Mouse (Mus musculus) embryonic facial prominence, embryonic 15.5 days (tissue): ENCODE data around the gene Plcl1. TPM values are rescaled to one million over a fixed set of nuclear protein-coding genes. Genes with fewer than 3 reads are reported as not detected.

ENCODE experiments used
- ATAC-seq: fragments of 200-750 bp; cut with Nextera tagmentation; 2 replicates; pipeline ENCODE4 v1.8.0; 2017; ENCODE audit warnings: low read depth, moderate TSS enrichment; ENCODE audit not compliant: insufficient number of reproducible peaks, low FRiP score, low TSS enrichment
- H3K27ac ChIP-seq: fragments of 300-500 bp; sonication (generic); replicated peaks from 2 replicates; pipeline ENCODE4 v1.5.1; 2015; ENCODE audit warnings: mild to moderate bottlenecking, inconsistent platforms
- H3K27me3 ChIP-seq: fragments of 300-500 bp; sonication (generic); 2 replicates; pipeline ENCODE4 v1.6.1; 2015; ENCODE audit warnings: inconsistent platforms
- H3K36me3 ChIP-seq: fragments of 300-500 bp; sonication (generic); 2 replicates; pipeline ENCODE4 v1.6.1; 2015; ENCODE audit warnings: mild to moderate bottlenecking, inconsistent platforms
- H3K4me1 ChIP-seq: fragments of 300-500 bp; sonication (generic); 2 replicates; pipeline ENCODE4 v1.6.1; 2015; ENCODE audit warnings: inconsistent platforms
- H3K4me2 ChIP-seq: fragments of 300-500 bp; sonication (generic); replicated peaks from 2 replicates; pipeline ENCODE4 v1.6.1; 2015; ENCODE audit warnings: mild to moderate bottlenecking, inconsistent platforms
- H3K4me3 ChIP-seq: fragments of 300-500 bp; sonication (generic); replicated peaks from 2 replicates; pipeline ENCODE4 v1.5.1; 2015; ENCODE audit warnings: mild to moderate bottlenecking, inconsistent platforms
- H3K9ac ChIP-seq: fragments of 300-500 bp; sonication (generic); 2 replicates; pipeline ENCODE4 v1.6.1; 2015; ENCODE audit warnings: inconsistent platforms
- H3K9me3 ChIP-seq: fragments of 300-500 bp; sonication (generic); replicated peaks from 2 replicates; pipeline ENCODE4 v1.6.1; 2016; ENCODE audit warnings: inconsistent platforms
- WGBS: fragments of 180-500 bp; shearing (Covaris S2); methylation state at CpG from one replicate; pipeline ENCODE4 v1.1.7; 2015; 5-methylcytosine and 5-hydroxymethylcytosine counted together
- polyA plus RNA-seq: library from polyadenylated mRNA; unstranded; fragments of >200 nt; fragmentation: Nextera tagmentation; extraction: Ambion mirVana; gene quantifications from 2 replicates; pipeline ENCODE4 v1.2.1, GENCODE M21; 2015

Gene Plcl1
- polyA plus RNA-seq, 1 experiment from 2014 or later: 2.2 TPM

DNA sequence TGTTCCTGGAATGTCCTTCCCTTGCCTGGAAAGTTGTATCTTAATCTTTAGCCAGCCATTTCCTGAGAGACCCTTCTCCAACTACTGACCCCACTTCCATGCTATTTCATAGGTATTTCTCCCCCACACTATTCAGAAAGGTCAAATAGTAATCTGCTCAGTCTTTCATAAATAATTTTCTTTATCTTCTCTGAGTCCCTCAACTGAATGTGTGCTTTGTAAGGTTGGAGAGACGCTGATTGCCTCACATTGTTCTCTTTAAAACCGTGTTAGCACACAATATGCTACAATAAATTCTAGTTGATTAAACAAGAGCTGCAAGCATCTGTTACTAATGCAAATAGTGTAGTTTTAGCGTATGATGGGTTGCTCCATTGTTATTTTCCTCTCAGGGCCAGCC lies 300.0 kb downstream of the Plcl1 start:
- no peak for ATAC-seq
- no peaks in the 10 kb centered on the region for H3K27me3 ChIP-seq
- no peaks in the 10 kb centered on the region for H3K4me1 ChIP-seq
- WGBS: 54% methylated on average over 3 of the region's 3 CpGs
- H3K4me3 ChIP-seq: no peak overlapping the region
- H3K4me2 ChIP-seq: no peak overlapping the region
- no peak overlapping the region for H3K27ac ChIP-seq
- H3K9ac ChIP-seq: no peak overlapping the region
- H3K9me3 ChIP-seq: no peaks in the 10 kb centered on the region
- no peaks in the 10 kb centered on the region for H3K36me3 ChIP-seq

- H3K36me3 ChIP-seq: no peaks in the 10 kb centered on the region
- ATAC-seq: no peak
- H3K4me2 ChIP-seq: no peak overlapping the region
- H3K27me3 ChIP-seq: no peaks in the 10 kb centered on the region
- H3K4me1 ChIP-seq: no peaks in the 10 kb centered on the region
- no peak overlapping the region for H3K9ac ChIP-seq
- H3K4me3 ChIP-seq: no peak overlapping the region
- no peaks in the 10 kb centered on the region for H3K9me3 ChIP-seq
- WGBS: 39% methylated on average over 1 of the region's 1 CpGs
- no peak overlapping the region for H3K27ac ChIP-seq
Observed at GRCm38 (mm10) chr1:55706933-55707332, 301.2 kb downstream of the Plcl1 start.

DNA sequence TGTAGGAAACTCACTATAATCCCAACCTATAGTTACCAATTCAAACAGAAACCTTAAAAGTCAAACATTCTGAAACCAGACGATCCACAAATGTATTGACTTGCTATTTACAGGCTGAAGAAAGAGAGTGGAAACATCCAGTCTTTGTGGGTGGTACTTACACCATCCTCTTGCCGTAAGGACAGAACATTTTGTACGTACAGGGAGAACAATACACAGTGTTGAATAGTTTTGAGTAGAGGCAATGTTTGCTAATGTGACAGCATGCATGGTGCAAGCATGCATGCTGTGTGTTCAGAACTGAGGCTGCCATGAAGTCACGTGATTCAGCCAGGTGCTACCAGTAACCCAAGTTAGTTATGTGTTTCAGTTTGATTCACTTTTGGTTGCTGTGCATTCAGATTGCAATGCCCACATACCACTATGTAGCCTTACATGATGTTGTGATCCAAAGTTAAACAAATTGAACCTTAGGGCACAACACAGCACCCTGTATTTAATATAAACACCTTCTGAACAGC lies 311.6 kb downstream of the Plcl1 start:
- WGBS: 75% methylated on average over 4 of the region's 4 CpGs
- Histone ChIP-seq H3K27me3 (no peaks in the 10 kb centered on the region), H3K4me2 (no peak overlapping the region), H3K9ac (no peak overlapping the region), H3K36me3 (no peaks in the 10 kb centered on the region), H3K4me1 (no peaks in the 10 kb centered on the region), H3K9me3 (no peaks in the 10 kb centered on the region), H3K4me3 (no peak overlapping the region), H3K27ac (no peak overlapping the region)
- no peak for ATAC-seq

- Histone ChIP-seq H3K4me3 (no peak overlapping the region), H3K27ac (no peak overlapping the region), H3K9me3 (no peaks in the 10 kb centered on the region), H3K27me3 (no peaks in the 10 kb centered on the region), H3K9ac (no peak overlapping the region), H3K36me3 (no peaks in the 10 kb centered on the region), H3K4me2 (no peak overlapping the region), H3K4me1 (no peaks in the 10 kb centered on the region)
- WGBS: 42% methylated on average over 3 of the region's 3 CpGs
- ATAC-seq: no peak
Observed at GRCm38 (mm10) chr1:55725428-55725827, 319.7 kb downstream of the Plcl1 start.

- Histone ChIP-seq H3K9ac (no peak overlapping the region), H3K4me1 (no peaks in the 10 kb centered on the region), H3K4me3 (no peak overlapping the region), H3K4me2 (no peak overlapping the region), H3K27ac (no peak overlapping the region), H3K36me3 (no peaks in the 10 kb centered on the region), H3K9me3 (no peaks in the 10 kb centered on the region), H3K27me3 (no peaks in the 10 kb centered on the region)
- no peak for ATAC-seq
- 69% methylated on average over 3 of the region's 3 CpGs for WGBS
Observed at GRCm38 (mm10) chr1:55729332-55729731, 323.6 kb downstream of the Plcl1 start.

GRCm38 (mm10) chr1:55732951-55733350 lies 327.2 kb downstream of the Plcl1 start:
- no peak for ATAC-seq
- 60% methylated on average over 3 of the region's 3 CpGs for WGBS

GRCm38 (mm10) chr1:55736054-55736740 lies 330.5 kb downstream of the Plcl1 start:
- no peak; the same call in 1 of the 2 replicates for ATAC-seq

More at GRCm38 (mm10) chr1:55732951-55733350, 327.2 kb downstream of the Plcl1 start:
- H3K9ac ChIP-seq: no peak overlapping the region
- no peak overlapping the region for H3K4me3 ChIP-seq
- no peaks in the 10 kb centered on the region for H3K9me3 ChIP-seq
- H3K27me3 ChIP-seq: no peaks in the 10 kb centered on the region
- H3K36me3 ChIP-seq: no peaks in the 10 kb centered on the region
- H3K27ac ChIP-seq: no peak overlapping the region
- no peak overlapping the region for H3K4me2 ChIP-seq
- H3K4me1 ChIP-seq: no peaks in the 10 kb centered on the region

DNA sequence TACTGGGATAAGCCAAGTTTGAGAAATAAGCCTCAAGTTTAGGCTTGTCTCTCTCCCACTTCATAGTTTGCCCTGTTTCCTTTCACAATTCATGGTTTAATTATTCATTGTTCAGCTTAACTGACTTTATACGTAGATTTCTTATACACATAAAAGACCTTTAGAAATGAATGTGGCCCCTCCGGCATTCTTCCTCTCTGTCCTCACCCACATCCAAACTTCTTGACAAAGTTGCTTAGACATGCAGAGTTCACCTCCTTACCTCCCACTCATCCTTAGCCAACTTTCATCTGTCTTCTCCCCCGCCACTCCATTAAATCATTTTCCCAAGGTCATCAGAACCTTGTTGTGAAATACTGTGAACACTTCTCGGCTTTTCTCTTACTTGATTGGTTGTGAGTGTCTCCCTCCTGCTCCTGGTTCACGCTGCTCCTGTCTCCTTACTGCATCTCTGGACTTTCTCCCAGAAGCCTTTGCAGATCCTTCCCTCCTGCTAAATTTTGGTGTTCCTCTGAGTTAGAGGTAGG lies 331.1 kb downstream of the Plcl1 start:
- WGBS: 65% methylated on average over 5 of the region's 5 CpGs
- no peak overlapping the region for H3K4me2 ChIP-seq
- no peak overlapping the region for H3K4me3 ChIP-seq
- no peaks in the 10 kb centered on the region for H3K9me3 ChIP-seq
- no peaks in the 10 kb centered on the region for H3K4me1 ChIP-seq
- no peaks in the 10 kb centered on the region for H3K36me3 ChIP-seq
- H3K9ac ChIP-seq: no peak overlapping the region
- no peaks in the 10 kb centered on the region for H3K27me3 ChIP-seq
- no peak for ATAC-seq
- no peak overlapping the region for H3K27ac ChIP-seq

More at GRCm38 (mm10) chr1:55736054-55736740, 330.5 kb downstream of the Plcl1 start:
- Histone ChIP-seq H3K36me3 (no peaks in the 10 kb centered on the region), H3K27me3 (no peaks in the 10 kb centered on the region), H3K9me3 (no peaks in the 10 kb centered on the region), H3K4me3 (no peak overlapping the region), H3K4me2 (no peak overlapping the region), H3K9ac (no peak overlapping the region), H3K4me1 (no peaks in the 10 kb centered on the region), H3K27ac (no peak overlapping the region)
- 85% methylated on average over 14 of the region's 14 CpGs for WGBS

DNA sequence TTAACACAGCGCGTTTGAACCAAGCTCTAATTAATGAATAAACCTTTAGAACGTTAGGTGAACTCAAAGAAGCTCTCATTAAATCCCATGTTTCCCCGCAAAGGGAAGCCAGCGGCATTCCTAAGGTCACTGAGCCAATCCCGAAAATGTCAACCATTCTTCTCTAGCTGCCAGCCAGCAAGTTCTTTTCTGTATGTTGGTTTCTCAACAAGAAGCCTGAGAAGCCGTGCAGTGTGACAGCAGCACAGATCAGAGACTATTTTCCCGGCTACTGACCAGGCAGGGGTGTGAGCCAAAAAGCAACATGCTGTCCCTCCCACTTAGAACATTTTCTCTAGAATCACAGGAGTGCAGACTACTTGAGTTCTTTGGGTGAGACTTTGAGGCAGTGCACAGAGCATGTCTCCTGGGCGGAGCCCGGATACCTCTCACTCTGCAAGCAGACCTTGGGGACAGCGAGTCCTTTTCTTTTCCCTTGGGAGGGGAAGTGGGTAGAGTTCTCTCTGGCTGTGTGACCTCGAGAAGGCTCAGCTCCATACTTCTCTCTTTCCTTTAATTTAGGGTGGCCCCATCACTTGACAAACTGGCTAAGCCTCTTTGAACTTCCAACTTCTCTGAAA lies 333.1 kb downstream of the Plcl1 start:
- Histone ChIP-seq H3K4me1 (no peaks in the 10 kb centered on the region), H3K4me2 (no peak overlapping the region), H3K4me3 (no peak overlapping the region), H3K27me3 (no peaks in the 10 kb centered on the region), H3K36me3 (no peaks in the 10 kb centered on the region), H3K9me3 (no peaks in the 10 kb centered on the region), H3K27ac (no peak overlapping the region), H3K9ac (no peak overlapping the region)
- WGBS: 61% methylated on average over 12 of the region's 12 CpGs
- ATAC-seq: no peak

DNA sequence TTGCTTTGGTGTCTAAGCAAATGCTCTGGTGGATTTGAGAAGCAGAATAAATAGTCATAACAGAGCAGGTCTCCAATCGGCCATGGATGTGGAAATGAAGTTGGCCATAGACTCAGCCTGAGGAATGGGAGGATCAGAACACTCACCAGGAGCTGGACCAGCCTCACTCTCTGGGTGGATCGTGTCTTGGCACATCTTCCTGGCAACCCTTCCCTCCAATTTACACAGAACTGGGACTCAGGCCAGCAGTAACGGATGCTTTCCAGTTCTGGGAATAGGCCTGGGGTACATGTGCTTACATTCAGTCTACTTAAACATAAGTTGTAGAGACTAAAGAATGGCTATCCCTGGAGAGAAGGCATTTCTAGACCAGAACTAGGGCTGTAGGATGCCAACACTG lies 336.2 kb downstream of the Plcl1 start:
- WGBS: 30% methylated on average over 3 of the region's 3 CpGs

GRCm38 (mm10) chr1:55748516-55748915 lies 342.8 kb downstream of the Plcl1 start:
- no peak for ATAC-seq
- Histone ChIP-seq H3K36me3 (no peaks in the 10 kb centered on the region), H3K9me3 (no peaks in the 10 kb centered on the region), H3K4me3 (no peak overlapping the region), H3K27me3 (no peaks in the 10 kb centered on the region), H3K27ac (no peak overlapping the region), H3K4me2 (no peak overlapping the region), H3K4me1 (no peaks in the 10 kb centered on the region), H3K9ac (no peak overlapping the region)
- WGBS: 76% methylated on average over 5 of the region's 5 CpGs

More for the DNA sequence above, 336.2 kb downstream of the Plcl1 start:
- Histone ChIP-seq H3K27ac (no peak overlapping the region), H3K27me3 (no peaks in the 10 kb centered on the region), H3K9ac (no peak overlapping the region), H3K9me3 (no peaks in the 10 kb centered on the region), H3K36me3 (no peaks in the 10 kb centered on the region), H3K4me3 (no peak overlapping the region), H3K4me1 (no peaks in the 10 kb centered on the region), H3K4me2 (no peak overlapping the region)
- ATAC-seq: peak; percentile 57; the same call in 1 of the 2 replicates
